Mouse (Mus musculus): ENCODE data around the gene Csnk2b.

Csnk2b gene

DNA sequence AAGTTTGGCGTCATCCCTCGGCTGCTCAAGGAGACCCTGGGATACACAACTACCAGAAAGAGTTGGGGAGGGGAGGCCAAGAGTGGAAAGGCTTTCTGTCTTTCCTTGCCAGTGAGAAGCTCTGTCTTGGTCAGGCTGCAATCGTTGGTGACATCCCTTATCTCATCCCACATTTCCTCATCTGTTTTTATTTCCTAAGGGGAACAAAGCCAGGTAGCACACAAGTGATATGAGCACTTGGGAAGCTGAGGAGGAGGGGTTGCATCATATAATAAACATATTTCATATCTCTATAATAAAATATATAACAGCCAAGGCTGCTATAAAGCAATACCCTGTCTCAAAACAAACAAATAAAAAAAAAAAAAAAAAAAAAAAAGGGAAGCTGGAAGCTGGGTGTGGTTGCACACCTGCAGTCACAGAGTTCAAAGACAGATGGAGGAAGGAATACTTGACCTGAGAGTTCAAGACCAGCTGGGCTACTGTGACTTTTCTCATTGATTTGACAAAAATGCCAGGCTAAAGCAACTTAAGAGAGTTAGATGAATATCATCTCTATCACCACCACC is 37.8 kb downstream of the Csnk2b start:
- DNase-seq, result no peak

DNA sequence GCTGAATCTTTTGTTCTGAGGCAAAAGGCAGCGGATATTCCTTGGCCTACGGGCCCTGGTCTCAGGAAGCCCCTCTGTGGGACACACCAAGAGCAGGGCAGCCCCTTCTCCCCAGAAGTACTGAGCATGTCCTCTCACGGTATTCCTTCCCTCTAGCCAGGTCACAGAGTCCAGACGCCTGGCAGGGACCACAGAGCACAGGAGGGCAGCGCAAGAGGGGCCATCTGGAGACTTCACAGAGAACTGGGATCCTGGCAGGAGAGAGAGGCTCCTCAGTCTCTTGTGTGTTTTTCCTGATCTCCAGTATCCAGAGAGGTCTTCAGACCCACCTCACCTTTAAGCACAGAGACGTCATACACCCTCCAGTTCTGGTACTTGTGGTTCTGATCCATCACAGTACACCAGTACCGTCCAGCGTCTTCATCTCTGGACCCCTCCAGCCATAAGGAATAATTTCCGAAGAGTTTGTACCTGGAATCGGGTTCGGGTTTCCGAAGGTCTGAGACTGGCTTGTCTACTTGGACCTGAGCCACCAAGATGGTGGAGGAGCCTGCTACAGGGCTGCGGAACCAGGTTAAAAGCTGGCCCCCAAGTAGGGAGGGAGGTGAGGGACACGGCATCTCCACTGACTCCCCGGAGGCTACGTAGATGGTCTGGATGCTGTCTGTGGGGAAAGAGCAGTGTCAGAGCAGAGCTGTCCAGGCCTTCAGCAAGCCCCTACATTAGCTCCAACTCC is 38.8 kb downstream of the Csnk2b start:
- no peak for DNase-seq

DNA sequence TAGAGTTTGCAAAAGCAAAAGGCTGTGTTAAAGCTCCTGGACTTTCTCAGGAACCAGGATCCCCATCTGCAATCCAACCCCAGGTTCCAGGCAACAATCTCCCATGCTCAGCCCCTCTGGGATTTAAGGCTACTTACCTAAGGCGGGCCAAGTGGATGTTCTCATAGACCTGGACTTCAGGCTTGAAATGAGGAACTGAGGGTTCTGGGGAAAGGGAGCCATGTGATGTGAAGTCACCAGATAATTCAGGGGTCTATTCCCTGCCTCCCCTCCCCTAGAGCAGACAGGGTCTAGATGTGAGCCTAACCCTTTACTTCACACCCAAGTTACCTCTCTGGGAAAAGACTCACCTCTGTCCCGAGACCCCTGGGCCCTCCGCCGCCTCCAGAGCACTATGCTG is 41.1 kb downstream of the Csnk2b start:
- DNase-seq, result no peak

DNA sequence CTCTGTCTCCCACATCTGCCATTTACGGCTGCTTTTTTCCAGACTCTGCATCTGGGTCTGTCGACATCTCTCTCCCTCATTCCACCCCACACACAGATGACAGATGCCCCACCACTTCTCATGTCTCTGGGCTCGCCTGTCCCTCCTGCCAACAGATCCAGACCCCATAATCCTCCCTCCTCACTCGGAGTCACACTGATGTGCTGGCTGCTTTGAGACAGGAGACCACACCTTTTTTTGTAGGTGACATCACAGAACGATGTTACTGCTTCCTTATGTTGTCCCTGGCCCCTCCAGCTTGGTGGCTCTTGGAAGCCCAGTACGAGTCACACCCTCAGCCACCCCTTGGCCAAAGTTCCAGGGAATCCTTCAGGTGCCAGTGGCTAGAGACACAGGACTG is 41.6 kb downstream of the Csnk2b start:
- DNase-seq, result no peak

DNA sequence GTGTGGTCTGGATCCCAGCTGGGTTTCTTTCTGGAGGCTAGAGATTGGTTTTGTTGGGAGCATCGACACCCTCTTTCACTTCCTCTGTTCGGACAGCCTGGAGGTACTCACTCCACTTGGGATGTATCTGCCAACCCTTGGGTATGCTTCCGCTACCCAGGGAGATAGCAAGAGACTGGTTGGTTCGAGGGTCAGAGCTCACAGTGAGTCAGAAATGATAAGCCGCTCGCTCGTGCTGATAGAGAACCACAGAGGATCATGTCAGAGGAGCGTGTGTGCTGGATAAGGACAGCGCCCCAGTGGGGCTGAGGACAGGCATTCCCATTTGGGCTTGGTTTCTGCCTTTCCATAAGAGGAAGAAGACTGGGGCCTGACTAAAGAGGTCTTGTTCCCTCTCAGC is 42.1 kb downstream of the Csnk2b start:
- no peak for DNase-seq

DNA sequence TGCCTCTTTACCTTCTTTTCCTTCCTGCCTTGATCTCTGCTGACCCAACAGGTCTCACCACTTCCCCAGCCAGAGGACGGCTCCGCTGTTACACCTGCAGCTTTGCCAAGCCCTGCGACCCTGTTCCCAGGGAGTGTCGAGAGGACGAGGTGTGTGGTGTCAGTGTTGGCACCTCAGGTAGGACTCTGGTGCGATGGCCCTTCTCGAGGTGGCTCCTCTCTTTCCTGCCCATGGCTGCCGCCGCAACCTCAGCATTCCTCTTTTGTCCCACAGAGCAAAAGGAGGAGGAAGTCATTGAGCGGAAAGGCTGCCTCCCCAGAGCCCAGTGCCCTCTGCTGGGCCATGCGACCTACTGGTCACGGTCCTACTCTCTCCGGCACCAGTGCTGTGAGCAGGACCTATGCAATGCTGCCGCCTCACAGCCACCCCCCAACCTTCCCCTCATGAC is 44.0 kb downstream of the Csnk2b start, which contains the start of gene Ly6g6d:
Ly6g6d (minus strand) TSS at position 280 of the 448 bp plus-strand sequence.
- DNase-seq, result no peak

DNA sequence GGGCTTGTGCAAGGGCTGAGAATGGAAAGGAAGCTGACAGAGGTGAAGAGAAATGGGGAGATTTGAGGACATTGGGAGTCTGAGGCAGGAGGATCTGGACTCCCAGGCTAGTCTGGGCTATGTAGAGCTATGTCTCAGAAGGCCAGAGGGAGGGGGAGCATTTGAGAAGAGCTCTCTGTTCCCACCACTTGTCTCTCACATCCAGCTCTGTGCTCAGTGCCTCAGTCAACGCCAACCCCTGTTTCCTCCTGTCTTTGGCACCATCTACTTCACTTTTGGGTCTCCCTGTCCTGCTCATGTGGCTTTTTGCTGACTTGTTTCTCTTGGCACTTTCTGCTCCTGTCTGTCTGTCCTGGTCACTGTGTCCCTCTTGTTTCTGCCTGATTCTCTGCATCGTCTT is 44.6 kb downstream of the Csnk2b start:
- DNase-seq, result no peak

DNA sequence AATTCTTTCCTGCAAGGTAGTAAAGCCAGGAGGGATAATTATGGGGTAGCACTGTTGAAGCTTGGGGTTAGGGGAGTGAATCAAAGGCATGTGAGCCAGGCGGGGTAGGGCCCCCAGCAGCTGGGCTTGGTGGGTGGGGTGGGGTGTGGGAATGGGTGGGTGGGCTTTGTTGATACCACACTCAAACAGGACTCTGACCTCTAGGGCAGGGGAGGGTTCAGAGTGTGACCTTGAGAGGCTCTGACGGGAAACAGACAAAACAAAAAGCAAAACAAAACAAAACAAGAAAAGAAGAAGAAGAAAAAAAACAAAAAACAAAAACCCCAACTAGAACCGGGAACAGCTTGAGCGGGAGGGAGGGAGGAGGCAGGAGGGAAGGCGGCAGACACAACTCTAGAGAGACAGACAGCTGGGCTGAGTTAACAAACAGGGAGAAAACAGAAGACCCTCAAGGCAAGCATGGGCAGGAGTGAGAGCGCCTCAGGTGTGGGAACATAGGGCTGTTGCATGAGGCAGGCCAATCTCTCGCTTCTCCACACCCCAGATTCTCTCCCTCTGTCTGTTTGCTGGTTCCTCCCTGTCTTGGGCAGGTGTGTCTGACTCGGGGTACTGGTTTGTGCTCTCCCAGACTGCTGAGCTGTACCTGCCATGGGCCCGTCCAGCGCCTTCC is 45.2 kb downstream of the Csnk2b start, which contains the start of gene Ly6g6e:
Ly6g6e (plus strand) TSS at position 396 of the 670 bp plus-strand sequence.
- DNase-seq, result no peak

DNA sequence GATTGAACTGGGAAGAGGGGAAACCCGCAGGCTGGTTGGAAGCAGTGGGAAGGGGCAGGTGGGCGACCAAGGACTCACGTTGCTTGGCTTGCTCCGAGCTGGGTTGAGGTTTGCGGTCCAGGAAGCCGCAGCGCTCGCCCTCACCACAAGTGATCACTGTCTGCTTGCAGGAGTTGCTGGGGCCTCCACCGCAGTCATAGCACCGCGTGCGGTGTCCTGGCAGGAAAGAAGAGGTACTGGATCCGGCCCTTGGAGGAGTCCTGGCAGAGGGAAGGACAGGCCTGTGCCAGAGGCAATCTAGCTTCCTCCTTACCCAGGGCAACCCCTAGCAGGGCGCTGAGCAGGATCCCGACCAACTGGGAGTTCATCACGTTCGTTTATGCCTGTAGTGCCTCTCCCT is 47.8 kb downstream of the Csnk2b start:
- peak; percentile 61 for DNase-seq

DNA sequence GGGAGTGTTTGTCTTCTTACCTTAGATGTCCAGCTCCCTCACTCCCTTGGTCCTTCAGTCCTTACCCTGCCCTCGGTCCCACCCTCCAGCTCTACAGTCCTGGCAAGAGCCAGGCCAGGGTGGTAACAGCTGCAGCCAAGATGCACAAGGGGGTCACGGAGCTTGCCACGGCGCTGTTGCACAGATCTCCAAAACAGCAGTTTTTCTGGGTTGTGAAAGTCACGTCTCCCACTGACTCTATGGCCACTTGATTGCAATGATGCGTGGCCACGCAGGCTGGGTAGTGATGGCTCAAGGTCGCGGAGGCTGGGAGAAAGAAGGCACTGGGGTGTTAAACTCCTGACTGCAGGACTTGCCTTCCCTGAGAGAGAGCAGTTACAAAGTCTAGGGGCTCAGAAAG is 50.4 kb downstream of the Csnk2b start:
- DNase-seq, result no peak

DNA sequence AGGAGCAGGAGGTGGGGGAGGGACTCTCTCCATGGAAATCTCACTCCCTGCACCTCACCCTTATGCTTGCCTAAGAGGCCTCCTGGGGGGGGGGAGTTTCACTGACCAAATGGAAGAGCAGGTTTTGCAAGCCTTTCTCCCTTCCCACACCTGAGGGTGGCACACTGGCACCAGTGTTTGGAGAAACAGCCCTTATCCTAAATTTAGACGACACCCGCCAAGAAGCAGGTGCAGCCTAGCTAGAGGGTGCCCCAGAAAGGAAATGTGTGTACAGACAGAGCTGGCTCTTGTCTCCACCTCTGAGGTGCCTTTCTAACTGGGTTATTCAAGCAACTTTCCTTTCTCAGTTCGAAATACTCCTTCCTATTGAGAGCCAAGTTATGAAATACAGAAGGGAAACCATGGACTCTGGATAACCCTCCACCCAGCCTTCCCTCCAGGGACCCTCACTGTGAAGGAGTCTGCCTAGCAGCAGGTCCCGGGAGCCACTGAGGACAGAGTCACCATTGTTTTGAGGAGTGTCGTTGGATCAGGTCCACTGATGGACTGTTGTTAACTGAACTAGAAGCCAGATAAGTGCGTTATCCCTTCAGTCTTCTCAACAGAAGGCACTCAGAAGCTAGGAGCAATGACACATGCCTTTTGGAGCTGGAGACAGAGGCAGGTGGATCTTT is 51.2 kb downstream of the Csnk2b start:
- DNase-seq, result peak; percentile 80

DNA sequence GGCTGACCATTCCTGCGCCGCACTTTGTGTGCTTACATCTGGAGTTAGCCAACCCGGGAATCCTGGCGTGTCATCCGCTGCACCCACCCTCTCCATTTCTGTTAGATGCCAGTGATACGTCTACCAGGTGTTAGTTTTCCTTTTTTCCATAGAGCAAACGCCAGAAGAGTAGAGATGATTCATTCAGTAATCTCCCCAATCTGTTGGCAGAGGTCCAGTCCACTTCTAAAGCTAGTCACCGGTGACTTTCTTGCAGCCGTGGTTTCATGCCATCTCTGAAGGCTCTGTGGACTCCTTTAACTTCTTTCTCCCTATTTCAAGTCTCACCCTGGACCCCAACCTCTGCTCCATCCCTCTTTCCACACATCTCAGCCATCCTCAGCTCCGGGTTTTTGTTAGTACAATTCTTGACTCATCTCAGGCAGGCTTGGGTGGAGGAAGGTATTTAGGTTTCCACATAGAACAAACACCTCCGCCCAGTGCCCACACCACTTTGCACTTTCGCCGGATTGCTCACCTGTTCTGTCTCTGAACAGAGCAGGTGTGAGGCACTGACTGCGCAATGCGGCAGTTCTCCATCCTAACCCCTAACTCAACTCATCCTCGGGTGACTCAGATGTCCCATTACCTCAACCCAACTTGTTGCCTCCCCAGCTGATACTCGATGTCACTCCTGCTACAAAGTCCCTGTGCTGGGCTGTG is 53.5 kb downstream of the Csnk2b start:
- no peak for DNase-seq

Data from thymus, postnatal 14 days (tissue).